Mouse (Mus musculus) bone marrow, adult 2 months (tissue): ENCODE data around the gene Lrrtm4. TPM values are rescaled to one million over a fixed set of nuclear protein-coding genes. Genes with fewer than 3 reads are reported as not detected.

Experiments
- H3K27ac ChIP-seq: fragments of 200-500 bp; 2 replicates; pipeline ENCODE4 v1.5.1; 2012; ENCODE audit warnings: low read depth, mild to moderate bottlenecking, control low read depth, inconsistent platforms, low read length; ENCODE audit not compliant: control insufficient read depth, poor library complexity, insufficient read depth
- H3K4me1 ChIP-seq: fragments of 200-500 bp; 2 replicates; pipeline ENCODE4 v1.6.1; 2011; ENCODE audit warnings: low read length; ENCODE audit not compliant: control insufficient read depth, insufficient read depth
- H3K4me3 ChIP-seq: fragments of 200-500 bp; replicated peaks from 2 replicates; pipeline ENCODE3; 2011; ENCODE audit warnings: mild to moderate bottlenecking, low read depth, low read length, control low read depth; ENCODE audit not compliant: control insufficient read depth
- CTCF ChIP-seq: fragments of 200-500 bp; IDR thresholded peaks from 2 replicates; pipeline ENCODE4 v1.5.1; 2011; ENCODE audit warnings: low read length, control low read depth; ENCODE audit not compliant: control insufficient read depth, insufficient read depth
- POLR2A ChIP-seq: fragments of 200-500 bp; IDR thresholded peaks from 2 replicates; pipeline ENCODE4 v1.6.1; 2011; ENCODE audit warnings: low read depth, mild to moderate bottlenecking, control low read depth, low read length, borderline replicate concordance; ENCODE audit not compliant: control insufficient read depth
- WGBS: fragments of 180-500 bp; shearing (Covaris S2); methylation state at CpG from one replicate; pipeline ENCODE4 v1.1.7; 2018; 5-methylcytosine and 5-hydroxymethylcytosine counted together
- polyA plus RNA-seq: library from polyadenylated mRNA; stranded (reverse); fragments of >200 nt; gene quantifications from 2 replicates; pipeline ENCODE4 v1.2.4, GENCODE M21; 2011; ENCODE audit warnings: low replicate concordance; ENCODE audit not compliant: missing spikeins, insufficient read depth, insufficient read length

Lrrtm4 gene
- polyA plus RNA-seq, 1 experiment = not detected

DNA sequence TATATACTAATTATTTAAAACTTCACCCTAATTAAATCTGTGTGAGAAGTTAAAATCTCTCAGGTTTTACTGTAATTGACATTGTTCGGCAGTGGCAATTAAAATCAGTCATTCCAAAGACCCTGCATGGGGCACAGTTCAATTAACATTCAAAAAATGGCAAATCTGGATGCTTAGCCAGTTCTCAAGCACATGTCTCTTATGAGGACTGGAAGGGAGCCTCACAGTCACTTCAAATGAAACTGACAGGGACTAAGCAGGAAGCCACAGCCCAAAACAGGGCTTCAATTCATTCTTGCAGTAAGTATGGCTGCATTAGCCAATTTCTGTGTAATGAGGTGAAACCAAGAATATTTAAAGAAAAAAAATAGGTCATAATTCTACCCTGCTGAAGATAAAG is 333.6 kb downstream of the Lrrtm4 start:
- WGBS = 85% methylated on average over 1 of the region's 1 CpGs
- no peaks in the 10 kb centered on the region for H3K4me1 ChIP-seq
- H3K27ac ChIP-seq = no peak overlapping the region
- TF ChIP-seq POLR2A (no peak), CTCF (no peak)
- H3K4me3 ChIP-seq = no peak overlapping the region

DNA sequence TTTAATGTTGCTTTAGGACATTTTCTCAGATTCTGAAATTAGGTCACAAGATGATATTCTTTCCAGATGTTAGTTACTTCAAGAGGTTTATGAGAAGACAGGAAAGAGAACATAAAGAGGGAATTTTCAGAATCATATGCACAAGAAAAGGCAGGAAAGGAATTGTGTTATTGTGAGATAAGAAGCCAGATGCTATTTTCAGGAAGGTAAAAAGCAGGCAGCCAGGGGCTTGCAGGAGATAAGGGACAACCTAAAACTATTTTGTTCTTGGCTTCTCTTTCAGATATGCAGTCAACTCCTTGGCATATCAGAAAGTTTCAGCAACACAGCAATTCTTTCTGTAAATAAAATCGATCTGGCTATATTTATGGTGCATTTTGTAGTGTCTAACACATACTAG is 338.4 kb downstream of the Lrrtm4 start:
- TF ChIP-seq CTCF = no peak
- TF ChIP-seq POLR2A = no peak
- H3K4me1 ChIP-seq = no peaks in the 10 kb centered on the region
- WGBS = 8% methylated on average over 1 of the region's 1 CpGs
- H3K27ac ChIP-seq = no peak overlapping the region
- H3K4me3 ChIP-seq = no peak overlapping the region

- H3K27ac ChIP-seq = no peak overlapping the region
- no peak overlapping the region for H3K4me3 ChIP-seq
- TF ChIP-seq POLR2A (no peak), CTCF (no peak)
- no peaks in the 10 kb centered on the region for H3K4me1 ChIP-seq
Observed at GRCm38 (mm10) chr6:80363593-80363992, 344.9 kb downstream of the Lrrtm4 start.

GRCm38 (mm10) chr6:80366532-80366931 is 347.9 kb downstream of the Lrrtm4 start:
- 72% methylated on average over 4 of the region's 4 CpGs for WGBS
- TF ChIP-seq CTCF (no peak), POLR2A (no peak)
- no peaks in the 10 kb centered on the region for H3K4me1 ChIP-seq

GRCm38 (mm10) chr6:80389571-80389970 is 370.9 kb downstream of the Lrrtm4 start:
- no peak overlapping the region for H3K4me3 ChIP-seq
- WGBS = 85% methylated on average over 4 of the region's 4 CpGs
- H3K27ac ChIP-seq = no peak overlapping the region
- no peaks in the 10 kb centered on the region for H3K4me1 ChIP-seq
- TF ChIP-seq CTCF (no peak), POLR2A (no peak)

More at GRCm38 (mm10) chr6:80366532-80366931, 347.9 kb downstream of the Lrrtm4 start:
- H3K4me3 ChIP-seq = no peak overlapping the region
- no peak overlapping the region for H3K27ac ChIP-seq

DNA sequence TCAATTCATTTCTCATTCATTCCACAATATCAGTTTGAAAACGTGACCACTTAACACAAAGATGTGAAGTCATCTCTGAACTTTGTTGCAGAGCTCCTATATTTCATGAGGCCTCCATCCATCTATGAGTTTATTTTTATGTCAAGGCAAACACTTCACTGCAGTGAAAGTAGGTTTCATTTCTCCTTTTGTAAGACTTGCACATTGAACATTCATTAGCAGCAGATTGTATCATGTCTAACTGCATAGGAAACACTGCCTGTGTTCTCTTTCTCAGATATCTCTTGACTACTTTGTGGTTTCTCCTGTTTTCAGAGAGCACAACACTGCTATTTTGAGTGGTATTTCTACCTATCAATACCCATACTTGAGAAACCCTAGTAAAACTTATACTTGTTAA is 388.1 kb downstream of the Lrrtm4 start:
- 18% methylated on average over 1 of the region's 1 CpGs for WGBS
- no peak for TF ChIP-seq CTCF
- no peak for TF ChIP-seq POLR2A
- no peaks in the 10 kb centered on the region for H3K4me1 ChIP-seq

GRCm38 (mm10) chr6:80440135-80440534 is 421.5 kb downstream of the Lrrtm4 start:
- TF ChIP-seq POLR2A = no peak
- no peak for TF ChIP-seq CTCF
- Histone ChIP-seq H3K4me1 (no peaks in the 10 kb centered on the region), H3K4me3 (no peak overlapping the region), H3K27ac (no peak overlapping the region)

More for the DNA sequence above, 388.1 kb downstream of the Lrrtm4 start:
- Histone ChIP-seq H3K27ac (no peak overlapping the region), H3K4me3 (no peak overlapping the region)

DNA sequence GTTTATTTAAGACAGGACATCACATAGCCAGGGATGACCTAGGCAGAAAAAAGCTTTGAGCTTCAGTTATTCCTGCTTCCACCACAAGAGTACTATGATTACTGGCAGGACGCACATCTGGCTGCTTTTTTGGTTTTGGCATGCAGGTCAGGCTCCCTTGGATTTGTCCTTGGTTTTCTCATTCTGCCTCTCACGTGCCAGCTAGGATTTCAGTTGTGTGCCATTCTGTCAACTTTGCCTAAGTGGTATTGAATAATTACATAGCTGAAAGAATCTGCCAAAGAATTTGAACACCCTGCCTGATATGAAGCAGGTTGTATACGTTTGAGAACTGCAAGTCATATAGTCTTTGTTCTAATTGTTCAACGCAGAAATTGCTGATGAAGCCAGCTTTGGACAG is 451.9 kb downstream of the Lrrtm4 start:
- Histone ChIP-seq H3K4me1 (no peaks in the 10 kb centered on the region), H3K4me3 (no peak overlapping the region), H3K27ac (no peak overlapping the region)
- no peak for TF ChIP-seq POLR2A
- no peak for TF ChIP-seq CTCF
- WGBS = 64% methylated on average over 4 of the region's 4 CpGs

GRCm38 (mm10) chr6:80476153-80476552 is 457.5 kb downstream of the Lrrtm4 start:
- TF ChIP-seq POLR2A (no peak), CTCF (no peak)
- Histone ChIP-seq H3K4me3 (no peak overlapping the region), H3K4me1 (no peaks in the 10 kb centered on the region), H3K27ac (no peak overlapping the region)
- 71% methylated on average over 3 of the region's 3 CpGs for WGBS

DNA sequence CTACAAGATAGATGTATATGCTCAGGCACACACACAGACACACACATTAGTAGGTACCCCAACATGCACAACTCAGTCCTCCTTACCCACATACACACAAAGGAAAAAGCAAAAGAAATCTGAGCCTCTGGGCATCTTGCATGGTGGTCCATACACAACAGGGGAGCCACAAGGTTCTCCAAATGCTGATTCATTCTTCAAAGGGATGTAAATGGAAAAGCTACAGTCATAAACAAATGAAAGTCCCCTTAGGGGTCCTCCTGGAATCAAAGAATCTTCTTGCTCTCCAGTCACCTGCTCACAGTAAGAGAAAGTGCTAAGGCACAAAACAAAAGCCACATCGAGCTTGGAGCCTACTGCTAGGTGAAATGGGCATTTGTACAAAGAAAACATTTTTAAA is 526.3 kb downstream of the Lrrtm4 start:
- no peak overlapping the region for H3K27ac ChIP-seq
- no peak for TF ChIP-seq POLR2A
- no peak for TF ChIP-seq CTCF
- H3K4me1 ChIP-seq = no peaks in the 10 kb centered on the region
- 47% methylated on average over 1 of the region's 1 CpGs for WGBS
- no peak overlapping the region for H3K4me3 ChIP-seq
